ENCODE assay signal across 19 mouse cellular contexts in genomic region chr7:130606958-130607357, GRCm38 (mm10).
"Had no signal": no experiment of that assay in that cellular context is flagged by ENCODE, and none has a peak within 500 bp of the region (broad histone marks: within the 10 kb centered on the region; RNA-seq: fewer than 3 reads in every experiment).

No protein-coding gene starts in this region.

- H3K9ac ChIP-seq: lung, embryonic 15.5 days; midbrain, embryonic 13.5 days; midbrain, embryonic 15.5 days; neural tube, embryonic 12.5 days had no signal

- H3K4me2 ChIP-seq: lung, embryonic 15.5 days; midbrain, embryonic 11.5 days; midbrain, embryonic 13.5 days; midbrain, embryonic 15.5 days; neural tube, embryonic 12.5 days had no signal

- DNase-seq: lung, adult 2 months; lung, postnatal 14 days; lung, postnatal 36 days; retina, postnatal 1 day; right cerebral cortex, adult 18-20 months; right cerebral cortex, postnatal 25 days; right cerebral cortex, postnatal 4 days; spleen, adult 18-20 months; thymus, adult 18-20 months; thymus, postnatal 14 days; thymus, postnatal 36 days had no signal

- H3K4me3 ChIP-seq: lung, embryonic 15.5 days; megakaryocyte, embryonic 14.5 days; midbrain, embryonic 13.5 days; midbrain, embryonic 15.5 days; neural tube, embryonic 12.5 days had no signal

- H3K27me3 ChIP-seq: lung, embryonic 15.5 days; midbrain, embryonic 13.5 days; midbrain, embryonic 15.5 days; neural tube, embryonic 12.5 days had no signal

- H3K36me3 ChIP-seq: lung, embryonic 15.5 days; midbrain, embryonic 13.5 days; midbrain, embryonic 15.5 days; neural tube, embryonic 12.5 days had no signal

- H3K9me3 ChIP-seq: lung, embryonic 15.5 days; midbrain, embryonic 13.5 days; midbrain, embryonic 15.5 days; neural tube, embryonic 12.5 days had no signal

- H3K27ac ChIP-seq: lung, embryonic 15.5 days; macrophage; midbrain, embryonic 13.5 days; midbrain, embryonic 15.5 days; neural tube, embryonic 12.5 days had no signal

- ATAC-seq: lung, postnatal 0 days; midbrain, embryonic 13.5 days; midbrain, embryonic 15.5 days had no signal

- H3K4me1 ChIP-seq: lung, embryonic 15.5 days; megakaryocyte, embryonic 14.5 days; midbrain, embryonic 15.5 days; neural tube, embryonic 12.5 days had no signal
